Mouse (Mus musculus) bone marrow, adult 2 months (tissue): ENCODE results near the gene Aasdh.

ENCODE experiments used
- CTCF ChIP-seq: fragments of 200-500 bp; IDR thresholded peaks from 2 replicates; pipeline ENCODE4 v1.5.1; 2011; ENCODE audit warnings: low read length, control low read depth; ENCODE audit not compliant: control insufficient read depth, insufficient read depth
- POLR2A ChIP-seq: fragments of 200-500 bp; IDR thresholded peaks from 2 replicates; pipeline ENCODE4 v1.6.1; 2011; ENCODE audit warnings: low read depth, mild to moderate bottlenecking, control low read depth, low read length, borderline replicate concordance; ENCODE audit not compliant: control insufficient read depth

- TF ChIP-seq CTCF (no peak), POLR2A (no peak)
Observed at GRCm38 (mm10) chr5:76947142-76947541, 41.8 kb upstream of the Aasdh start.
